Mouse (Mus musculus) lung, adult 2 months (tissue): ENCODE data around the gene Ebf1.

Experiments used
- CTCF ChIP-seq: fragments of 200-500 bp; IDR thresholded peaks from 2 replicates; pipeline ENCODE4 v1.5.1; 2011; ENCODE audit warnings: mild to moderate bottlenecking, low read length, control low read depth; ENCODE audit not compliant: insufficient read depth
- POLR2A ChIP-seq: fragments of 200-500 bp; IDR thresholded peaks from 2 replicates; pipeline ENCODE4 v1.6.1; 2011; ENCODE audit warnings: low read depth, mild to moderate bottlenecking, control low read depth, low read length, borderline replicate concordance; ENCODE audit errors: extremely low read depth

- TF ChIP-seq CTCF: no peak
- TF ChIP-seq POLR2A: no peak
Measured at GRCm38 (mm10) chr11:44893986-44894385, 276.9 kb downstream of the Ebf1 start.
